Mouse (Mus musculus): ENCODE results near the gene Rnf115. TPM values are rescaled to one million over a fixed set of nuclear protein-coding genes. Genes with fewer than 3 reads are reported as not detected.
A peak's percentile ranks its signal among the peaks of the same experiment; 100 is the strongest.

The Rnf115 gene
- total RNA-seq, 1 experiment from 2014 or later: 56.2 TPM

DNA sequence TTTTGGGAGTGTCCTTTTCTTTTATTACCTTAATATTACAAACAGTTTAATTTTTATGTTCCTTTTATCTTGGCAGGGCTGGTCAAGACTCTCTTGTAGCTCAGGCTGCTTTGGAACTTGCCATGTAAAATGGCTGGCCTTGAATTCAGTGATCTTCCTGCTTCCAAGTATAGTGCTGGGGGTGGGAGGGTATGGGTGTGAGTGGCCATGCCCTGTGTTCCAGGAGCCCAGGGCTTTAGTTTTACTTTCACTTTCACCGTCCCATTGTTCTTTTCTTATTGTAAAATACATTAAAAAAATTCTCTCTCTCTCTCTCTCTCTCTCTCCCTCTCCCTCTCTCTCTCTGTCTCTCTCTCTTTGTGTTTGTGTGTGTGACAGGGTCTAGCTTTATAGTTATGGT lies 37.1 kb downstream of the Rnf115 start:
- ATAC-seq (replicated peaks; ENCODE audit: low read depth, poor library complexity, severe bottlenecking): peak; percentile 63

- ATAC-seq (replicated peaks; ENCODE audit: low read depth, poor library complexity, severe bottlenecking): 0 out of 2 replicates have a peak, but pooled peaks have one; percentile 32
Observed at GRCm38 (mm10) chr3:96769971-96770370, 42.5 kb downstream of the Rnf115 start.

GRCm38 (mm10) chr3:96772949-96773348 lies 45.5 kb downstream of the Rnf115 start:
- ATAC-seq (replicated peaks; ENCODE audit: low read depth, poor library complexity, severe bottlenecking): no peak

DNA sequence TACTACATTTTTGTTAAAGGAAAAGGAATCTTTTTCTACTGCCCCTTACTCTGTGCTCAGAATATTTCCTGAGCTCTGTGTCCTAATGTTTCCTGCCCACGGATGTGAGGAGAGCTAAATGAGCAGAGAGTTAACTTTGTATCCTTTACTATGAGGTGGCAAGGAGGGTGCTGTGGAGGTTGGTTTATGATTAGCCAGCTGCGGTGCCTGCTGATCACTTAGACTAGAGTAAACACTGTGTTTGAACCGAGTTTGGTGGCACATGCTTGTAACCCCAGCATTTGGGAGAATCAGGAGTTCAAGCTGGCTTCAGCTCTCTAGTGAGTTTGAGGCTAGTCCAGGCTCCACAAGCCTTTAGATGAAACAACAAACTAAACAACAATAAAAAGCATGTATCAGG lies 49.7 kb downstream of the Rnf115 start:
- no peak for ATAC-seq (replicated peaks; ENCODE audit: low read depth, poor library complexity, severe bottlenecking)

GRCm38 (mm10) chr3:96782236-96782635 lies 54.8 kb downstream of the Rnf115 start:
- no peak for ATAC-seq (replicated peaks; ENCODE audit: low read depth, poor library complexity, severe bottlenecking)

DNA sequence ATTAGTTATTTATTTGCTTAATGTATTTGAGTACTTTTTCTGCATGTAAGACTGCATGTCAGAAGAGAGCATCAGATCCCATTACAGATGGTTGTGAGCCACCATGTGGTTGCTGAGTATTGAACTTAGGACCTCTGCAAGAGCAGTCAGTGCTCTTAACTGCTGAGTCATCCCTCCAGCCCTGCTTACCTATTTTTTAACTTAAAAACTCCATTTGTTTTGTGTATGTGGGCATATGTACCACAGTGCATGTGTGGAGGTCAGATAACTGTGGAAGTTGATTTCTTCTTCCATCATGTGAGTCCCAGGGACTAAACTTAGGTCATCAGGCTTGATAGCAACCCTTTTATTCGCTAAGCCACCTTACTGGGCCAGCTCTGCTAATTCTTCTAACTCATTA lies 60.3 kb downstream of the Rnf115 start:
- 0 out of 2 replicates have a peak, but pooled peaks have one; percentile 22 for ATAC-seq (replicated peaks; ENCODE audit: low read depth, poor library complexity, severe bottlenecking)

DNA sequence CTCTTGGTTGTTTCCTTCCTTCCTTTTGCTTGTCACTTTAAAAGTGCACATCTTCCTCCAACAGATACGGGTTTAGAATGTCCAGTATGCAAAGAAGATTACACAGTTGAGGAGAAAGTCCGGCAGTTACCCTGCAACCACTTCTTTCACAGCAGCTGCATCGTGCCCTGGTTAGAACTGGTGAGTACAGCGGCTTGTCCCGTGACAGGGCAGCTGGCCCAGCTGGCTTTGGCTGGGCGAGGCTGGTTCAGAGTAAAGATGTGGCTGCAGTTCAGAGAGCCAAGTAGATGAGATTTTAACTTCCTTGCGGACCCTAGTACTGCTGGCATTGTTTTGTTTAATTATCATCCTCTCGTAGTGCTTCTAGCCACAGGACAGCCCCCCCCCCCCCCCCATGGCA lies 61.0 kb downstream of the Rnf115 start:
- ATAC-seq (replicated peaks; ENCODE audit: low read depth, poor library complexity, severe bottlenecking): no peak

- ATAC-seq (replicated peaks; ENCODE audit: low read depth, poor library complexity, severe bottlenecking): no peak
Observed at GRCm38 (mm10) chr3:96800254-96800653, 72.8 kb downstream of the Rnf115 start.

DNA sequence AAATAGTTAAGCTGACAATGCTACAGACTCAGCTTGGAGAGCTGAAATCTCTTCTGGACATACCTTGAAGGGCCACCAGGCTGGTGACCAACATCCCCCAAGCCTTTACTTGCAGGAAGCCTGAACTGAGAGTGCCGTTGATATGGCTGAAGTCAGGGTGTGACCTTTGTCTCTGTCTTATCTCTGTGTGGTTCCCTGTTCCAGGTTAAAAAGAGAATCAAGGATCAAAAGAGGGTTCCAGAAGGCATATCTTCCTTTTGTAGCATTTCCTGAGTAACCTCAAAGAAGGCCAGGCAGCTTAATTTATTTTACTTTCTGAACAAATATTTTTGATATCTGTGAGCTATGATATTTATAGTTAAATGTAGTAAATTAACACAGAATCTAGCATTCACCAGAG lies 74.8 kb downstream of the Rnf115 start:
- ATAC-seq (replicated peaks; ENCODE audit: low read depth, poor library complexity, severe bottlenecking): no peak

DNA sequence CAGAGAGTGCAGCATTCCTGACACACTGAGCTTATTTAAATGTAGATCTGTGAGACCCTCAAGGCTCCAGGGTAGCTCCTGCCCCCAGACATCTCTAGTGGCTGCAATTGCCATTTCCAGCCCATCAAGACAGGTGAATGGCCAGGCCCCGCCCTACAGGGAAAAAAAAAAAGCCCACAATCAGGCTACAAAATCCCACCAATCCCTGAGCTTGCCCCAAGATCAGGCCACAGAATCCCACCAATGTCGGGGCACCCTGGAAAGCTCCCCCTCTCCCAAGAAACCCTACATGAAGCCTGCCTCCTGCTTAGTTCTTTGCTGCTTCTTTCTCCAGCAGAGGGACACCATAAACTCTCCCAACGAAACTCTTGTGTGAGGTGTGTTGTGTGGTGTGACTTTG lies 80.7 kb downstream of the Rnf115 start:
- ATAC-seq (replicated peaks; ENCODE audit: low read depth, poor library complexity, severe bottlenecking): no peak

- no peak for ATAC-seq (replicated peaks; ENCODE audit: low read depth, poor library complexity, severe bottlenecking)
Observed at GRCm38 (mm10) chr3:96808651-96809050, 81.2 kb downstream of the Rnf115 start.

DNA sequence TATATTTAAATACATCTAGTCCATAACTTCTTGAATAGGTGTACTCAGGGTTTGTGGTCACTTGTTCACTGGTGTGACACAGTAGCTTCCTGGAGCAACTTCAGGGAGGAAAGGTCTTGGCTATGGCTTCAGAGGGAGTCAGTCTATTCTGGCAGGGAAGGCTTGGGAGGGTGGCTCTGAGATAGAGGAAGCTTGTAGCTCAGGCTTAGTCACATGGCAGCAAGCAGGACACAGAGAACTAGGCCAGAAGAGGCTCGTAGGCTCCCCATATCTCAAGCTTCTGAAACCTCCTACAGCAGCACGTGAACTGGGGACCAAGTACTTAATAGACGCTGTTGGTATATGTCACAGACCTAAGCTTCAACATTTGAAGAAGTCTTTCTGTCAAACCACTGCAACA lies 83.8 kb downstream of the Rnf115 start:
- ATAC-seq (replicated peaks; ENCODE audit: low read depth, poor library complexity, severe bottlenecking): no peak

DNA sequence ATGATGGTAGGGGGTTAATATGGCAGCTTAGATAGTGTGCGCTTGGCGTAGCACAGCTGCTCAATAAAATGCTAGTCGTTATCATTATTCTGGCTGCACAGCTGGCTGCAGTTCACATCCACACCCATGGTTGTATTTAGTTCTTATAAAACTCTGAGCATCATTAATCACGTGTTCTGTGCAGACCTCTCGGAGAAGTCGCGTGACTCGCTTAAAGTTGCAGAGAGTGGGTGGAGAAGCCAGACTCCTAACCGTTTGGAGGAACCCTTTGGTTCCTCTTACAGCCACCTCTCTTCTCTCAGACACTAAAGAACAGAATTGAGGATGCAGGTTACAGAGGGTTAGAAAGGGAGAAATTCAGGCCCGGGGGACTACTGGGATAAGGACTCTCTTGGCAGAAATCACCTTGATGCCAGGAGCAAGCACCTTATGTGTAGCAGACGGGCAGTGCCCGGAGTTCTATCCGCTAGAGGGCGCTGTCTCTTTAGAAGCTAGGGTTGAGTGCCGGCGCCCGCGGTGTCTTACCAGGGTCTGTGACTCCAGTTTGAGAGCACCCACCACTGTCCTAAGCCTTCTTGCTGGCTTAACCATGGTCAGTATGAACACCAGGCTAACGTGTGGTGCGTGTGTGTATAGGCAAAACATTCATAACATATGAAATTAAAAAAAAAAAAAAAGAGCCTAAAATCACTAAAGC lies 85.1 kb downstream of the Rnf115 start:
- peak; percentile 80 for ATAC-seq (replicated peaks; ENCODE audit: low read depth, poor library complexity, severe bottlenecking)

DNA sequence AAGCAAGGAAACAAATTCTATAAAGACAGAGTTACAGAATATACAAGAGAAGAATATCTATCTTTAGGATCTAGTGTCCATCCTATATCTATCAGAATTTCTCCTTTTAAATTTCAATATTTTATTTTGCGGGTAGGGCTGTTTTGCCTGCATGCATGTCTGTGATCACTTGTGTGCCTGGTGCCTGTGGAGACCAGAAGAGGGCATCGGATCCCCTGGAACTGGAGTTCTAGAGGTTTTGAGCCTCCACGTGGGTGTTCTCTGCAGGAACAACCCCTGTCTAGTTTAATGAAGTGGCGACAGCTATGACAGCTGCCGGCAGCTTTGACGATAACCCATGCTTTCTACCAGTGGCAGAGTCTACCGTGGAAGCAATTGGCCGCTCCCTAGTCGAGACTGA lies 85.6 kb downstream of the Rnf115 start:
- peak; percentile 68 for ATAC-seq (replicated peaks; ENCODE audit: low read depth, poor library complexity, severe bottlenecking)

GRCm38 (mm10) chr3:96813591-96814244 lies 86.3 kb downstream of the Rnf115 start:
- ATAC-seq (replicated peaks; ENCODE audit: low read depth, poor library complexity, severe bottlenecking): peak; percentile 62

- no peak for ATAC-seq (replicated peaks; ENCODE audit: low read depth, poor library complexity, severe bottlenecking)
Observed at GRCm38 (mm10) chr3:96814342-96814741, 86.9 kb downstream of the Rnf115 start.

DNA sequence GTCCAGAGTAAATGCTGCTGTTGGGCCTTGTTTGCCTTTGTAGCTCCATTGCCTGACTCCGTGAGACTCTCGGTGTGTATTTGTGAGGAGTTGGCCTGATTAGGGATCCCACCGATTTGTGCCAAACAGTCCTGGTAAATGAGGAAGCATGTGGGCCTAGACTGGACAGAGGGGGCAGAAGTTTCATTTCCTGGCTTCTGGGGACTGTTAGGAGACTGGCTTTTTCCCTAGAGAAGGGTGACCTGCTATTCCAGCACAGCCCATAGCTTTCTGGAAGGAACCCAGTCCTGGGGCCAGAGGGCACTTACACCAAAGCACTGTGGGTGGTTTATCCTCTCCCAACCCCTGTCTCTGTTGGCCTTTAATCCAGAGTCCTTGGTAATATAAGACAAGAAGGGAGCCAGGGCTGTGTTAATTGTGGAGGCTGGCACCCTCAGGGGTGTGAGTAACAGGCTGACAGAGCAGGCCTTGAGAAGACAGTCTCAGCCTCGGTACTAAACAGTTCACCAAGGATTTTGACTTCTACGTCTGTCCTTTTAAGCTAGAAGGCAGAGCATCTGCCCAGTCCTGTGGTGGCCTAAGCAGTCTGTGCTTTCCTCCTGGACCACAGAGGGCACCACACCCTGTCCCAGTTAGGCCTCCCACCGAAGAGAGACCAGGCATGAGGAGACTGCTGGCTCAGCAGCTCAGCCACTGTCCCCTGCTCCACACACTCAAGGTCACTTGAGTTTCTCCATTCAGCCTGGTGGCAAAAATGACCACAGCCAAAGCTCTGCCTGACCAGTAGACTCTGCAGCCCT lies 92.9 kb downstream of the Rnf115 start:
- ATAC-seq (replicated peaks; ENCODE audit: low read depth, poor library complexity, severe bottlenecking): no peak

DNA sequence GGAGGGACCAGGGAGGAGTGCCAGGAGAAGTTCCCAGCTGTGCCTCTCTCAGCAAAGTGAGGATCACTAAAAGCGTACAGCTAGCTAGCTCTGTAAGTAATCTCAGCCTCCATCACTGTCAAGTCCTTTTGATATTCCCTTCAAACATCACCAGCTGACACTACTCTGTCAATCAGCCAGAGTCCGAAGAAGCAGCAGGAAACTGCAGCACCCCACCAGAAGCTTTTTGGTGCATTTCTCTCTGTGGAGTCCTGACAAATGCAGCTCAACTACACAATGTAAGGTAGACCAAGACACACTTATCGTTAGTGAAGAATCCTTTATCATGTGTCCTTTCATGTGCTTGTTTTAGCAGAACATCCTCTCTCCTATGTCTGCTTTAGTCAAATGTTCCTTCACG lies 94.1 kb downstream of the Rnf115 start:
- ATAC-seq (replicated peaks; ENCODE audit: low read depth, poor library complexity, severe bottlenecking): no peak

- ATAC-seq (replicated peaks; ENCODE audit: low read depth, poor library complexity, severe bottlenecking): no peak
Observed at GRCm38 (mm10) chr3:96823701-96824100, 96.2 kb downstream of the Rnf115 start.

DNA sequence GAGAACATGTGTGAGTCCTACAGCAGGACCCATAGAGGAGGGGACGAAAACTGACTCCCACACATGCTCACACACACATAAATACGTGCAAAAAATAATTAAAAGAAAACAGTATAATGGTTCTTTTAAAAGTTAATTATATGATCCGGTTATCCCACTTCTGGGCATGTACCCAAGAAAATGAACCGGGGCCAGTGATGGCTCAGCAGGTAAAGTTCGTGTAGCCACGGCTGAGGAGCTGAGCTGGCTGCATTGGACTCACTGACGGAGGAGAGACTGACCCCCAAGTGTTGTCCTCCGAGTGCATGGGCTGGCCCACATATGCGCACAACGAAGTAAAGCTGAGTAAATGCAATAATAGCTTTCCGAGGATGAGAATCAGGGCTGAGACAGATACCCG lies 97.2 kb downstream of the Rnf115 start:
- ATAC-seq (replicated peaks; ENCODE audit: low read depth, poor library complexity, severe bottlenecking): no peak

GRCm38 (mm10) chr3:96825261-96825660 lies 97.8 kb downstream of the Rnf115 start:
- no peak for ATAC-seq (replicated peaks; ENCODE audit: low read depth, poor library complexity, severe bottlenecking)
